Mouse (Mus musculus): ENCODE data around the gene Irs2. TPM values are rescaled to one million over a fixed set of nuclear protein-coding genes. Genes with fewer than 3 reads are reported as not detected.

Gene Irs2
- polyA plus RNA-seq, 1 experiment from 2014 or later: 3.8 TPM

DNA sequence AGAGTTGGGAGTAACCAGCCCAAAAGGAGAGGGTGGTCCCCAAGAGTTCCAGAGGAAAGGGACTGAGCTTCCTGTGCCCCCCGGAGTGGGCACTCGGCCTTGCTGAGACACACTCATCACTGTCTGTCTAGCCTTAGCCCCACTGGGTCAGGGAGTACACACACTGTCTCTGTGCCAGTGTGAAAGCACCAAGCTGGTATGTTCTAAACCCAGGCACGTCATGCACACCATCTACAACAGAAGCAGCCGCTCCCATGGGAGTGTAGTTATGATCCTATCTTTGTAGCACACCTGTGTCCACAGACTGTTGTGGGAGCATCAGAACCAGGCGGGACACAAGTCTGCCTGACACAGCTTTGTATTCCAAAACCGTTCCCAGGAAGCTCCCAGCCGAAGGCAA is 31.8 kb upstream of the Irs2 start:
- no peak overlapping the region for H3K9ac ChIP-seq (ENCODE audit: low read depth, low read length)
- H3K27me3 ChIP-seq (ENCODE audit: control insufficient read depth, insufficient read depth, low read depth, low read length): no peaks in the 10 kb centered on the region
- H3K4me2 ChIP-seq (ENCODE audit: low read length): no peak overlapping the region
- no peak overlapping the region for H3K4me3 ChIP-seq (ENCODE audit: low read depth, low read length)
- 84% methylated on average over 7 of the region's 7 CpGs for WGBS
- no peaks in the 10 kb centered on the region for H3K36me3 ChIP-seq (ENCODE audit: control insufficient read depth, insufficient read depth, low read length)
- ATAC-seq: no peak
- H3K27ac ChIP-seq (ENCODE audit: low read length): no peak overlapping the region
- no peaks in the 10 kb centered on the region for H3K9me3 ChIP-seq (replicated peaks; ENCODE audit: control insufficient read depth, low read length, poor library complexity, severe bottlenecking)
- H3K4me1 ChIP-seq (ENCODE audit: control insufficient read depth, insufficient read depth, low read length): peaks cover 9% of the 10 kb centered on the region

DNA sequence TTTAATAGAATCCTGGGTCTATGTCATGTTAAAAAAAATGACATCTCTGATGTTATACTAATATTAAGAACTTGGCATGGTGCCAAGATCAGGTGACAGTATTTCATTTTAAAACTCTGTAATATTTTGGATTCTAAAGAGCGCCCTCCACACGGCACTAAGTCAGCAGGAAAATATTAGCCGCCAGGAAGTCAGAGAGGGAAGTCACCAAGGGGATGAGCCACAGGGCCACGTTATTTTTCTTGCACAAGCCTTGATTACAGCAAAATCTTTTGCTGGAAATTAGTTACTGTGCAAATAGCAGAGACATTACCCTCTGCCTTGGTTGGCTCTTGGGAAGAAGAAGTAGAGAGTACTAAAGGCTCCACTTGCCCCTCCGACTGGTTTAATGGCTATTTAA is 30.5 kb upstream of the Irs2 start:
- H3K9me3 ChIP-seq (replicated peaks; ENCODE audit: control insufficient read depth, low read length, poor library complexity, severe bottlenecking): no peaks in the 10 kb centered on the region
- H3K4me1 ChIP-seq (ENCODE audit: control insufficient read depth, insufficient read depth, low read length): peaks cover 9% of the 10 kb centered on the region
- no peak overlapping the region for H3K27ac ChIP-seq (ENCODE audit: low read length)
- WGBS: 87% methylated on average over 5 of the region's 5 CpGs
- no peaks in the 10 kb centered on the region for H3K27me3 ChIP-seq (ENCODE audit: control insufficient read depth, insufficient read depth, low read depth, low read length)
- H3K9ac ChIP-seq (ENCODE audit: low read depth, low read length): no peak overlapping the region
- no peak overlapping the region for H3K4me2 ChIP-seq (ENCODE audit: low read length)
- H3K4me3 ChIP-seq (ENCODE audit: low read depth, low read length): no peak overlapping the region
- ATAC-seq: no peak
- H3K36me3 ChIP-seq (ENCODE audit: control insufficient read depth, insufficient read depth, low read length): no peaks in the 10 kb centered on the region

DNA sequence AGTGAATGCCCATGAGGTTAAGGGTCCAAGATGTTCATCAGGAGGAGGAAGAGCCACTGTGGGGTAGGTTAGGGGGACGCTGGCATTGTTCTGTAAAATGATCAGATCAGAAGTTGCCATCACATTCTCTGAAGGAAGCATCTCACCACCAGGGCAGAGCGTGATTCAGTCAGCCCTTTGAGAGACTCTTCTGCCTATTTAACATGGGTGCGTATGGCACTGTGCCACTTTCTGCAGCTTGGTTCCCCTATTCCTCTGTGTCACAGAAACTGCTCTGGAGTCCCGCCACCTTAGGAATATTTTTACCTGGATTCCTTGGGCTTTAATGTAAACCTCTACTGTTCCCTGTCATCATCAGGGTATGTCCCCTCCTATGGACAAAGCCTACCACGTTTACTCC is 30.1 kb upstream of the Irs2 start:
- H3K4me3 ChIP-seq (ENCODE audit: low read depth, low read length): no peak overlapping the region
- H3K9me3 ChIP-seq (replicated peaks; ENCODE audit: control insufficient read depth, low read length, poor library complexity, severe bottlenecking): no peaks in the 10 kb centered on the region
- no peaks in the 10 kb centered on the region for H3K36me3 ChIP-seq (ENCODE audit: control insufficient read depth, insufficient read depth, low read length)
- peaks cover 9% of the 10 kb centered on the region for H3K4me1 ChIP-seq (ENCODE audit: control insufficient read depth, insufficient read depth, low read length)
- no peak overlapping the region for H3K9ac ChIP-seq (ENCODE audit: low read depth, low read length)
- no peak overlapping the region for H3K27ac ChIP-seq (ENCODE audit: low read length)
- no peak overlapping the region for H3K4me2 ChIP-seq (ENCODE audit: low read length)
- no peak for ATAC-seq
- H3K27me3 ChIP-seq (ENCODE audit: control insufficient read depth, insufficient read depth, low read depth, low read length): no peaks in the 10 kb centered on the region
- WGBS: 86% methylated on average over 5 of the region's 5 CpGs

DNA sequence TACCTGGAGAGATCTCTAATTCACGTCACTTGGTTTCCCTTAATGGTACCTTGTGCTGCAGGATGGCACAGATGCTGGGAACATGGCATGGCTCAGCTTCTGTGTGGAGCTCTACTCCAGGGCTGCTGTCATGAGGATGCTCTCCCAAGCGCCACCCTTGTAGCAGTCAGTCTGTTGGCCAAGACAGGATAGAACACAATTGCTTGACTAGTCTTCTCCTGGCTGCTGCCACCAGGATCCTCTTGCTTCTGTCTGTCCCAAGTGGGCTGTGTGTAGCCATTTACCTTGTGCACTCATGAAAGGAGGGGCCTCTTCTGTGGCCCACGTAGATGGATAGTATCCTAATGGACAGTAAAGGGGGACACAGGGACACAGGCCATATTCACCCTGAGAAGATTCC is 28.5 kb upstream of the Irs2 start:
- 95% methylated on average over 3 of the region's 3 CpGs for WGBS
- Histone ChIP-seq H3K4me2 (ENCODE audit: low read length) (no peak overlapping the region), H3K27ac (ENCODE audit: low read length) (no peak overlapping the region), H3K36me3 (ENCODE audit: control insufficient read depth, insufficient read depth, low read length) (no peaks in the 10 kb centered on the region), H3K4me1 (ENCODE audit: control insufficient read depth, insufficient read depth, low read length) (peaks cover 9% of the 10 kb centered on the region), H3K27me3 (ENCODE audit: control insufficient read depth, insufficient read depth, low read depth, low read length) (no peaks in the 10 kb centered on the region), H3K9me3 (replicated peaks; ENCODE audit: control insufficient read depth, low read length, poor library complexity, severe bottlenecking) (no peaks in the 10 kb centered on the region), H3K4me3 (ENCODE audit: low read depth, low read length) (no peak overlapping the region), H3K9ac (ENCODE audit: low read depth, low read length) (no peak overlapping the region)
- ATAC-seq: no peak

DNA sequence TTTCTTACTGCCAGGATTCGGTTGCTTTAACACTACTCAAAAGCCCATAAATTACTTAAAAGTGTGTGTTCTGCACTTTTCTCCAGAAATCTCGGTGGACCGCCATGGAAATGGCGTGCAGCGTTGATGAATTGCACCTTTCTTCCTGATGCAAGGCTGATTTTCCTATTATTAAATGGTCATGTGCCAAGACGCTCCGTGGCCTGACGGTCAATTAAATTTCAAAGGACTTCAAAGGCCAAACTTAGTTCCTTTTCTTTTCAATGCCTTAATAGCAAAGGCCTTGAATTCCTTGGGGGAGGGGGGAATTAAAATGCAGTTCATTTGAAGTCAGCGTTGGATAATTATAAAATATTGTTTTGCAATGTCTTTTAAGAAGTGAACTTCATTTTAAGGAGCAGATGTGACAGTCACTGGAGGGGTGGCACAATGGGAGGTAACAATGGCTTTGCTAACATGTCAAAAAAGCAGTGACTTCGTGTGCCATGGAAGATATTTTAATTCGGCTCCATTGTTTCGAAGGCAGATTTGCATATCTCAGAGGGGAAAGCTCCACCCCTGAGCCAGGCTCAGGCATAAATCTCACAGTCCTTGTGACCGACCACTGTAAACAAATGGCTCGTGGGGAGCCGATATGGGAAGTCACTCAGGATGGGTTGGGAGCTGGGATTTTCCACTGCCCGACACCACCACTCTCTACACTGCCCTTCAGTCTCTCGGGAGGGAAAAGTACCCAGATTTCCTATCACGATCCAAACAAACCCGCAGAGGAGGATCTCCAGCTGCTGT is 27.6 kb upstream of the Irs2 start:
- WGBS: 11% methylated on average over 19 of the region's 19 CpGs
- Histone ChIP-seq H3K9ac (ENCODE audit: low read depth, low read length) (no peak overlapping the region), H3K27ac (ENCODE audit: low read length) (no peak overlapping the region)

DNA sequence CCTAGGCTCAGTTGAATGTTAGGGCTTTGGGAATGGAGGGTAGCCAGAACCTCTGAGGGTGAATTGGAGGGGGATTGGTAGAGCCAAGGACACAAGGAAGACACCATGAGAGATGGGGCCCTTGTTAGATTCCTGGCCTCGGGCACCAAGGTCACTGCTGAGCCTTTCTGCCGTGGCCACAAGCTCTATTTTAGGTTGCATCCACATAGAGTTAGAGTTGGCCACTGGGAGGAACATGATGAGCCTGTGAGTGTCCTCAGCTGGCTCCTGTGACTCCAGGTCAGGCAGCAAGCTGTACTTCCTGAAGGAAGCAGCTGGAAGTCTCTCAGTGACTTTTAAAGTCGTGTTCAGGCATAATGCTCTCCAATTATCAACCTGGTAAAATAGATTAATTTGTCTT is 16.6 kb upstream of the Irs2 start:
- Histone ChIP-seq H3K4me1 (ENCODE audit: control insufficient read depth, insufficient read depth, low read length) (no peaks in the 10 kb centered on the region), H3K4me3 (ENCODE audit: low read depth, low read length) (no peak overlapping the region), H3K4me2 (ENCODE audit: low read length) (no peak overlapping the region), H3K9me3 (replicated peaks; ENCODE audit: control insufficient read depth, low read length, poor library complexity, severe bottlenecking) (no peaks in the 10 kb centered on the region), H3K27ac (ENCODE audit: low read length) (no peak overlapping the region), H3K9ac (ENCODE audit: low read depth, low read length) (no peak overlapping the region), H3K36me3 (ENCODE audit: control insufficient read depth, insufficient read depth, low read length) (no peaks in the 10 kb centered on the region), H3K27me3 (ENCODE audit: control insufficient read depth, insufficient read depth, low read depth, low read length) (no peaks in the 10 kb centered on the region)
- no peak for ATAC-seq
- 62% methylated on average over 3 of the region's 3 CpGs for WGBS

More for the DNA sequence above, 27.6 kb upstream of the Irs2 start:
- Histone ChIP-seq H3K36me3 (ENCODE audit: control insufficient read depth, insufficient read depth, low read length) (no peaks in the 10 kb centered on the region), H3K4me3 (ENCODE audit: low read depth, low read length) (no peak overlapping the region), H3K27me3 (ENCODE audit: control insufficient read depth, insufficient read depth, low read depth, low read length) (no peaks in the 10 kb centered on the region), H3K4me1 (ENCODE audit: control insufficient read depth, insufficient read depth, low read length) (peaks cover 9% of the 10 kb centered on the region), H3K4me2 (ENCODE audit: low read length) (no peak overlapping the region), H3K9me3 (replicated peaks; ENCODE audit: control insufficient read depth, low read length, poor library complexity, severe bottlenecking) (no peaks in the 10 kb centered on the region)
- ATAC-seq: no peak

DNA sequence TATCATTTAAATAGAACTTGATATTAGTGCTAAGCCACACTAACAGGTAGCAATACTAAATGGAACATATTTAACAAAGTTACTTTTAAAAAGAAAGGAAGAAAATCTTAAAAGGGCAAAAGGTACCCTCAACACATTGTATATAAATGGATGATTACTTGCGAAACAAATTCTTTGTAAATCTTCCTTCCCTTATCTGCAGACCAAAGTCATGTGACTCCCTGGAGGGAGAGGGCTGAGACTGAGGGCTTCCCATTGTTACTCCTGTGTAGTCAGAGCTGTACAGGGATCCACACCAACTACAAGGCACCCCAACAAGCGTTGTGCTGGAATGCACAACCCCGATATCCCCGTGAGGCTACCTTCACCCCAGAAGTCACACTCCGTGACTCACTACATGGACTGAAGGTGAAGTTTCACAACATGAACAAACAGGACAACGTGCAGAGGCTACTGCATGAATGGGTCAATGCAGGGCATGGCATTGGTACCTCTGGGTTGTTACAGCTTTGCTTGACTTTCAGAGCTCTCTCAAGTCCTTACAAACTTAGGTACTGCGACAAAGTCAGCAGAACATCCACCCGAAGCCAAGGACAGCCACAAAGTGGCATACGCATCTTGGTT is 12.8 kb upstream of the Irs2 start:
- no peaks in the 10 kb centered on the region for H3K27me3 ChIP-seq (ENCODE audit: control insufficient read depth, insufficient read depth, low read depth, low read length)
- H3K27ac ChIP-seq (ENCODE audit: low read length): no peak overlapping the region
- no peaks in the 10 kb centered on the region for H3K36me3 ChIP-seq (ENCODE audit: control insufficient read depth, insufficient read depth, low read length)
- H3K4me1 ChIP-seq (ENCODE audit: control insufficient read depth, insufficient read depth, low read length): no peaks in the 10 kb centered on the region
- H3K4me3 ChIP-seq (ENCODE audit: low read depth, low read length): no peak overlapping the region
- no peaks in the 10 kb centered on the region for H3K9me3 ChIP-seq (replicated peaks; ENCODE audit: control insufficient read depth, low read length, poor library complexity, severe bottlenecking)
- ATAC-seq: no peak
- WGBS: 91% methylated on average over 9 of the region's 9 CpGs
- no peak overlapping the region for H3K9ac ChIP-seq (ENCODE audit: low read depth, low read length)
- no peak overlapping the region for H3K4me2 ChIP-seq (ENCODE audit: low read length)

DNA sequence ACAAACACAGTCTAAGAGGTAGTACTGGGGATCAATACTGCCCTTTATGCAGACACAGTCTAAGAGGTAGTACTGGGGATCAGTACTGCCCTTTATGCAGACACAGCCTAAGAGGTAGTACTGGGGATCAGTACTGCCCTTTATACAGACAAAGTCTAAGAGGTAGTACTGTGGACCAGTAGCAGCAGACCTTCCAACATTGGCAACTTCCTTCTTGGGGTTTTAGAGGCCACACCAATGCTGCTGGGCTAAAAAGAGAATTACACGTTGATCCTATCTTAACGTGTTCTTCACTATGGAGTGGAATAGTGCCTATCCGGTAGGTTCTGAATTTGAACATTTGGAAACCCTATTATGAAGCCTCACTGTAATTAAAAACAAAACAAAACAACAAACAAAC is 7.4 kb upstream of the Irs2 start:
- peaks cover 5% of the 10 kb centered on the region; the same call in 1 of the 2 replicates for H3K4me1 ChIP-seq (ENCODE audit: control insufficient read depth, insufficient read depth, low read length)
- H3K9me3 ChIP-seq (replicated peaks; ENCODE audit: control insufficient read depth, low read length, poor library complexity, severe bottlenecking): no peaks in the 10 kb centered on the region
- no peak overlapping the region for H3K9ac ChIP-seq (ENCODE audit: low read depth, low read length)
- no peaks in the 10 kb centered on the region for H3K36me3 ChIP-seq (ENCODE audit: control insufficient read depth, insufficient read depth, low read length)
- no peak for ATAC-seq
- no peak overlapping the region for H3K4me3 ChIP-seq (ENCODE audit: low read depth, low read length)
- H3K27ac ChIP-seq (ENCODE audit: low read length): no peak overlapping the region
- 95% methylated on average over 3 of the region's 3 CpGs for WGBS
- H3K4me2 ChIP-seq (ENCODE audit: low read length): no peak overlapping the region
- no peaks in the 10 kb centered on the region for H3K27me3 ChIP-seq (ENCODE audit: control insufficient read depth, insufficient read depth, low read depth, low read length)

DNA sequence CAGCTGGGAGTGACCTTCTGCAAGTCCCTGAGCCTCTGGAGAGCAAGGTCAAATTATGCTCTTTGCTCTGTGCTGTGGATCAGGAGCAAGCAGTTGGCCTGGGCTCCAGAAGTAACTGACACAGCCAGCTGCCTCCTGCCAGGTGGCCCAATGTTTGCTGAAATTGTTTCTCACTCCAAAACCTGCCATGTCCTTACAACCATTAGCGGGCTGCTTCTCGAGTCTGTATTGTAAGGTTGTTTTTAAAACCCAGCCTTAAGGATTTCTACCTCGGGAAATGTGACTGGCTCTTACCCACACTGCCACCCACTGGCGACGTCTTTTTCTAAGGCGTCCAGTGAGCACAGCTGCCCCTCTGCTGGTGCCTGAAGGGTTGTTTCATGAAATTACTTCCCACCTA is 5.0 kb upstream of the Irs2 start:
- WGBS: 1% methylated on average over 6 of the region's 6 CpGs
- no peak overlapping the region for H3K4me3 ChIP-seq (ENCODE audit: low read depth, low read length)
- no peak for ATAC-seq
- H3K36me3 ChIP-seq (ENCODE audit: control insufficient read depth, insufficient read depth, low read length): no peaks in the 10 kb centered on the region
- peaks cover 11% of the 10 kb centered on the region for H3K4me1 ChIP-seq (ENCODE audit: control insufficient read depth, insufficient read depth, low read length)
- H3K9ac ChIP-seq (ENCODE audit: low read depth, low read length): peak overlapping the region; percentile 25; the same call in 1 of the 2 replicates
- H3K27me3 ChIP-seq (ENCODE audit: control insufficient read depth, insufficient read depth, low read depth, low read length): no peaks in the 10 kb centered on the region
- H3K27ac ChIP-seq (ENCODE audit: low read length): no peak overlapping the region
- H3K4me2 ChIP-seq (ENCODE audit: low read length): peak overlapping the region; percentile 19; the same call in 1 of the 2 replicates
- H3K9me3 ChIP-seq (replicated peaks; ENCODE audit: control insufficient read depth, low read length, poor library complexity, severe bottlenecking): no peaks in the 10 kb centered on the region
